Comparison of ENCODE assay signal across 8 mouse cellular contexts in the genomic region with DNA sequence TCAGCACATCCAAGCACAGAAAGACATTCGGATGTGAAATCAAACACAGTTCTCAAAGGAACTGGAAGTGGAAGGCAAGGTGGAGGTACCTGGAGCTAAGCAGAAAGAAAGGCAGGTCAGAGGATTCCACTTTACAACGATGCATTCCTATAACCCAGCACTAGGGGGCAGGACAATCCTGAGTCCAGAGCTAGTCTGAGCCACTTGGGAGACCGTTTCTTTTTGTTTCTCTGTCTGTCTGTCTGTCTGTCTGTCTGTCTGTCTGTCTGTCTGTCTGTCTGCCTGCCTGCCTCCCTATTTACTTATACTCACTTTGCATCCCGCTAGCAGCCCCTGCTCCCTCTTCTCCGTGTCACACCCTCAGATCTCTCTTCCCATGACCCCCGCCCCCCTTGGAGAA. TPM values are rescaled to one million over a fixed set of nuclear protein-coding genes. Genes with fewer than 3 reads are reported as not detected.
DNase-seq lines count a peak whose midpoint lies in the region; ATAC-seq and TF ChIP-seq lines count a peak whose summit lies in the region.

No protein-coding gene starts in this region.

- in situ Hi-C loops in Patski (cut with MboI; ENCODE audit: low pct_unique_long_range_greater_than_20kb) = loop anchor here (25.0 kb wide), 2 partner anchors 631 to 1081 kb away; no protein-coding TSS in a partner anchor

- no peak overlapping the region for H3K4me3 ChIP-seq in embryonic facial prominence, embryonic 12.5 days
- H3K4me3 ChIP-seq in hindbrain, embryonic 15.5 days = peak overlapping the region; percentile 21
- peak overlapping the region; percentile 21; the same call in 1 of the 2 replicates for H3K4me3 ChIP-seq in liver, embryonic 11.5 days (ENCODE audit: low read depth, low read length)

- CTCF ChIA-PET in Patski (lab: Charles Lee) = interaction anchor here (1.1 to 2.0 kb wide), 6 partner anchors 9 to 95 kb away, joined by 3 to 11 read pairs (median 6); no protein-coding TSS in a partner anchor

- ATAC-seq in Patski = peak; percentile 76
- no peak for ATAC-seq in embryonic facial prominence, embryonic 12.5 days (ENCODE audit: insufficient number of reproducible peaks, insufficient read depth, low FRiP score, low TSS enrichment)
- no peak for ATAC-seq in hindbrain, embryonic 15.5 days (ENCODE audit: low FRiP score, low read depth)
- ATAC-seq in liver, embryonic 11.5 days (replicated peaks; ENCODE audit: low FRiP score) = no peak
- ATAC-seq in monocyte, adult 5-6 weeks (replicated peaks; ENCODE audit: insufficient number of reproducible peaks, low FRiP score, low TSS enrichment, poor library complexity, severe bottlenecking) = peak; percentile 79

- DNase-seq in layer of hippocampus, adult 11-12 months (ENCODE audit: low spot score) = peak; percentile 47
- DNase-seq in layer of hippocampus, postnatal 36 days = no peak
- no peak for DNase-seq in Patski (ENCODE audit: low read depth, low spot score)
- DNase-seq in liver, embryonic 11.5 days (ENCODE audit: low spot score) = peak; percentile 34
- DNase-seq in gastrocnemius, postnatal 36 days = no peak

- WGBS in embryonic facial prominence, embryonic 12.5 days = 18% methylated on average over 6 of the region's 6 CpGs
- WGBS in hindbrain, embryonic 15.5 days = 29% methylated on average over 6 of the region's 6 CpGs
- 14% methylated on average over 6 of the region's 6 CpGs for WGBS in liver, embryonic 11.5 days

- no peak overlapping the region for H3K27ac ChIP-seq in embryonic facial prominence, embryonic 12.5 days
- no peak overlapping the region for H3K27ac ChIP-seq in hindbrain, embryonic 15.5 days (replicated peaks)
- no peak overlapping the region for H3K27ac ChIP-seq in liver, embryonic 11.5 days (ENCODE audit: low read depth, low read length)

- H3K36me3 ChIP-seq in embryonic facial prominence, embryonic 12.5 days = no peaks in the 10 kb centered on the region
- H3K36me3 ChIP-seq in hindbrain, embryonic 15.5 days = no peaks in the 10 kb centered on the region
- no peaks in the 10 kb centered on the region for H3K36me3 ChIP-seq in liver, embryonic 11.5 days (ENCODE audit: control insufficient read depth, insufficient read depth, low read length)

- H3K4me1 ChIP-seq in embryonic facial prominence, embryonic 12.5 days = no peaks in the 10 kb centered on the region
- no peaks in the 10 kb centered on the region for H3K4me1 ChIP-seq in hindbrain, embryonic 15.5 days (replicated peaks)
- no peaks in the 10 kb centered on the region for H3K4me1 ChIP-seq in liver, embryonic 11.5 days (replicated peaks; ENCODE audit: control insufficient read depth, insufficient read depth, low read length)

- H3K9ac ChIP-seq in embryonic facial prominence, embryonic 12.5 days = no peak overlapping the region
- H3K9ac ChIP-seq in hindbrain, embryonic 15.5 days = no peak overlapping the region
- no peak overlapping the region for H3K9ac ChIP-seq in liver, embryonic 11.5 days (ENCODE audit: low read depth, low read length)

- peak overlapping the region; percentile 43 for H3K4me2 ChIP-seq in embryonic facial prominence, embryonic 12.5 days (replicated peaks)
- H3K4me2 ChIP-seq in hindbrain, embryonic 15.5 days = peak overlapping the region; percentile 42
- peak overlapping the region; percentile 58 for H3K4me2 ChIP-seq in liver, embryonic 11.5 days

- H3K9me3 ChIP-seq in embryonic facial prominence, embryonic 12.5 days = no peaks in the 10 kb centered on the region
- no peaks in the 10 kb centered on the region for H3K9me3 ChIP-seq in hindbrain, embryonic 15.5 days
- no peaks in the 10 kb centered on the region for H3K9me3 ChIP-seq in liver, embryonic 11.5 days (ENCODE audit: control insufficient read depth, low read length)

- H3K27me3 ChIP-seq in Patski = peaks cover 4% of the 10 kb centered on the region
- H3K27me3 ChIP-seq in embryonic facial prominence, embryonic 12.5 days = no peaks in the 10 kb centered on the region
- no peaks in the 10 kb centered on the region for H3K27me3 ChIP-seq in hindbrain, embryonic 15.5 days
- H3K27me3 ChIP-seq in liver, embryonic 11.5 days (replicated peaks; ENCODE audit: control insufficient read depth, insufficient read depth, low read length) = no peaks in the 10 kb centered on the region

- POLR2A ChIA-PET in Patski (lab: Charles Lee) = no interaction called here

- intact Hi-C loops in gastrocnemius, postnatal 36 days (cut with DNase I) = no loop called here

- TF ChIP-seq CTCF in Patski (IDR thresholded peaks at IDR 0.05) = peak; percentile 80

RNA-seq across cellular contexts. Expression of a gene that starts 21.1 kb away (rescaled TPM):
- 10 to 100 TPM; 53.1 to 53.2 TPM for total RNA-seq in layer of hippocampus, postnatal 36 days (2021)
- polyA plus RNA-seq in Patski (2021) = 53.4 TPM
- polyA plus RNA-seq in embryonic facial prominence, embryonic 12.5 days (2016; fragmentation: Nextera tagmentation; extraction: Ambion mirVana) = 78.3 and 86.5 TPM in 2 replicates
- 154 and 186 TPM in 2 replicates for polyA plus RNA-seq in hindbrain, embryonic 15.5 days (2015; fragmentation: Nextera tagmentation; extraction: Ambion mirVana)
- 34.7 and 41.6 TPM in 2 replicates for polyA plus RNA-seq in liver, embryonic 11.5 days (2014; fragmentation: Nextera tagmentation; extraction: Ambion mirVana)
- 19.4 to 37.4 TPM (median 31.1 TPM) in 3 replicates for total RNA-seq in monocyte, adult 5-6 weeks (2017)
- total RNA-seq in gastrocnemius, postnatal 36 days (2021) = 100 to 1,000 TPM; 152 to 220 TPM

RNA-seq across cellular contexts. Expression of a gene that starts 38.6 kb away (rescaled TPM):
- total RNA-seq in layer of hippocampus, postnatal 36 days (2021) = 100 to 1,000 TPM; 126 to 147 TPM
- polyA plus RNA-seq in Patski (2021) = 137 TPM
- 99.5 and 102 TPM in 2 replicates for polyA plus RNA-seq in embryonic facial prominence, embryonic 12.5 days (2016; fragmentation: Nextera tagmentation; extraction: Ambion mirVana)
- polyA plus RNA-seq in hindbrain, embryonic 15.5 days (2015; fragmentation: Nextera tagmentation; extraction: Ambion mirVana) = 295 and 296 TPM in 2 replicates
- 129 TPM in 2 replicates for polyA plus RNA-seq in liver, embryonic 11.5 days (2014; fragmentation: Nextera tagmentation; extraction: Ambion mirVana)
- 7.3 to 9.7 TPM (median 9.0 TPM) in 3 replicates for total RNA-seq in monocyte, adult 5-6 weeks (2017)
- total RNA-seq in gastrocnemius, postnatal 36 days (2021) = 100 to 1,000 TPM; 201 to 223 TPM

RNA-seq across cellular contexts. Expression of a gene that starts 41.4 kb away (rescaled TPM):
- 10 to 100 TPM; 41.5 to 43.3 TPM for total RNA-seq in layer of hippocampus, postnatal 36 days (2021)
- polyA plus RNA-seq in Patski (2021) = 73.9 TPM
- 16.1 and 16.7 TPM in 2 replicates for polyA plus RNA-seq in embryonic facial prominence, embryonic 12.5 days (2016; fragmentation: Nextera tagmentation; extraction: Ambion mirVana)
- 16.9 and 17.0 TPM in 2 replicates for polyA plus RNA-seq in hindbrain, embryonic 15.5 days (2015; fragmentation: Nextera tagmentation; extraction: Ambion mirVana)
- 18.2 and 21.0 TPM in 2 replicates for polyA plus RNA-seq in liver, embryonic 11.5 days (2014; fragmentation: Nextera tagmentation; extraction: Ambion mirVana)
- 30.9 to 36.9 TPM (median 31.1 TPM) in 3 replicates for total RNA-seq in monocyte, adult 5-6 weeks (2017)
- 10 to 100 TPM; 14.8 to 16.9 TPM for total RNA-seq in gastrocnemius, postnatal 36 days (2021)

Comparison
In these comparisons a context has a peak if more than half of its experiments do, and no peak if none do; other contexts are left out.
1. DNase-seq: peak in layer of hippocampus, adult 11-12 months (single experiment) and liver, embryonic 11.5 days (single experiment); none in layer of hippocampus, postnatal 36 days (0 of 2), Patski (single experiment) and gastrocnemius, postnatal 36 days (0 of 2).
2. ATAC-seq: peak in Patski (single experiment) and monocyte, adult 5-6 weeks (single experiment); none in embryonic facial prominence, embryonic 12.5 days (single experiment), hindbrain, embryonic 15.5 days (single experiment) and liver, embryonic 11.5 days (single experiment).
3. Peak in every context shown above with its lines, with median percentiles within 50 percentile points of each other: H3K4me2 ChIP-seq.